8 mouse cellular contexts compared by ENCODE assay signal in genomic region chr13:45827619-45828018, GRCm38 (mm10).
DNase-seq lines count a peak whose midpoint lies in the region; ATAC-seq and TF ChIP-seq lines count a peak whose summit lies in the region.
"Had no signal": no experiment of that assay in that cellular context is flagged by ENCODE, and none has a peak within 500 bp of the region (broad histone marks: within the 10 kb centered on the region; RNA-seq: fewer than 3 reads in every experiment).

No protein-coding gene starts in this region.

- no peak overlapping the region for H3K27ac ChIP-seq in intestine, postnatal 0 days (ENCODE audit: low read depth, low read length)
- H3K27ac ChIP-seq: hindbrain, embryonic 15.5 days had no signal

- no peaks in the 10 kb centered on the region for H3K9me3 ChIP-seq in intestine, postnatal 0 days (ENCODE audit: control insufficient read depth)
- H3K9me3 ChIP-seq: hindbrain, embryonic 15.5 days had no signal

- H3K4me1 ChIP-seq in intestine, postnatal 0 days (replicated peaks; ENCODE audit: control insufficient read depth, insufficient read depth, low read length): no peaks in the 10 kb centered on the region

- WGBS in intestine, postnatal 0 days: 32% methylated on average over 4 of the region's 4 CpGs

- TF ChIP-seq CTCF in intestine, postnatal 0 days (IDR thresholded peaks at IDR 0.05; ENCODE audit: low read depth): no peak

- no peak for ATAC-seq in inflammation-experienced regulatory T-cells, adult 6 months
- no peak for ATAC-seq in intestine, postnatal 0 days

- DNase-seq in left cerebral cortex, adult 18-20 months (ENCODE audit: low spot score in 2 of 2): peak; percentile 47 to 54
- no peak for DNase-seq in left cerebral cortex, adult 11 months (ENCODE audit: low spot score)
- peak; percentile 36 for DNase-seq in adrenal gland, postnatal 10 days
- DNase-seq in fibroblast of lung, adult 2 months (ENCODE audit: low read depth): peak; percentile 79
- peak; percentile 21 for DNase-seq in lung, postnatal 25 days (ENCODE audit: low spot score)

- no peak overlapping the region for H3K4me3 ChIP-seq in intestine, postnatal 0 days (ENCODE audit: low read depth, low read length)
- H3K4me3 ChIP-seq: hindbrain, embryonic 15.5 days had no signal

- H3K9ac ChIP-seq in intestine, postnatal 0 days (ENCODE audit: low read depth, low read length): no peak overlapping the region
- H3K9ac ChIP-seq: hindbrain, embryonic 15.5 days had no signal

- H3K27me3 ChIP-seq in intestine, postnatal 0 days (replicated peaks; ENCODE audit: control insufficient read depth, insufficient read depth, low read length): no peaks in the 10 kb centered on the region
- H3K27me3 ChIP-seq: hindbrain, embryonic 15.5 days had no signal

- no peak overlapping the region for H3K4me2 ChIP-seq in intestine, postnatal 0 days (replicated peaks; ENCODE audit: low read depth)
- H3K4me2 ChIP-seq: hindbrain, embryonic 15.5 days had no signal

- no peaks in the 10 kb centered on the region for H3K36me3 ChIP-seq in intestine, postnatal 0 days (ENCODE audit: control insufficient read depth, insufficient read depth)
- H3K36me3 ChIP-seq: hindbrain, embryonic 15.5 days had no signal
